Mouse (Mus musculus) spleen, embryonic (tissue): ENCODE results near the gene Olfr1410.

Experiments
- CTCF ChIA-PET: fragments of 350-600 bp; sonication (Branson Sonifier 250); formaldehyde crosslinking; loops from one replicate; lab custom pipeline; 2022; lab: Charles Lee

Gene Olfr1410

GRCm38 (mm10) chr1:92640393-92640792 is 34.8 kb downstream of the Olfr1410 start:
- CTCF ChIA-PET: no interaction called here

- CTCF ChIA-PET: no interaction called here
Observed at GRCm38 (mm10) chr1:92641514-92642272, 36.1 kb downstream of the Olfr1410 start, which contains the start of gene Cops9. TSS of gene Cops9 (minus strand) at chr1:92641985.

- CTCF ChIA-PET: no interaction called here
Observed at GRCm38 (mm10) chr1:92643691-92644090, 38.1 kb downstream of the Olfr1410 start.

- CTCF ChIA-PET: no interaction called here
Observed at GRCm38 (mm10) chr1:92644916-92645315, 39.3 kb downstream of the Olfr1410 start.

GRCm38 (mm10) chr1:92646111-92646510 is 40.5 kb downstream of the Olfr1410 start:
- CTCF ChIA-PET: no interaction called here

GRCm38 (mm10) chr1:92646601-92647000 is 41.0 kb downstream of the Olfr1410 start:
- CTCF ChIA-PET: interaction anchor here (1.3 kb wide), 1 partner anchor 9 kb away, joined by 3 read pairs; no protein-coding TSS in a partner anchor

- CTCF ChIA-PET: interaction anchor here (0.6 to 1.3 kb wide), 3 partner anchors 9 to 165 kb away, joined by 3 read pairs; no protein-coding TSS in a partner anchor
Observed at GRCm38 (mm10) chr1:92647026-92647425, 41.4 kb downstream of the Olfr1410 start.

- CTCF ChIA-PET: interaction anchor here (0.6 to 1.3 kb wide), 3 partner anchors 10 to 165 kb away, joined by 3 read pairs; no protein-coding TSS in a partner anchor
Observed at GRCm38 (mm10) chr1:92647752-92648151, 42.2 kb downstream of the Olfr1410 start.

GRCm38 (mm10) chr1:92648197-92648596 is 42.6 kb downstream of the Olfr1410 start:
- CTCF ChIA-PET: no interaction called here

GRCm38 (mm10) chr1:92648673-92649072 is 43.1 kb downstream of the Olfr1410 start, which contains the start of gene Otos:
TSS of gene Otos (minus strand) at chr1:92648841.
- CTCF ChIA-PET: no interaction called here

GRCm38 (mm10) chr1:92651467-92651866 is 45.9 kb downstream of the Olfr1410 start:
- CTCF ChIA-PET: no interaction called here

GRCm38 (mm10) chr1:92653179-92653578 is 47.6 kb downstream of the Olfr1410 start:
- CTCF ChIA-PET: no interaction called here

- CTCF ChIA-PET: no interaction called here
Observed at GRCm38 (mm10) chr1:92654676-92655075, 49.1 kb downstream of the Olfr1410 start.

GRCm38 (mm10) chr1:92657025-92657820 is 51.6 kb downstream of the Olfr1410 start:
- CTCF ChIA-PET: no interaction called here

GRCm38 (mm10) chr1:92659392-92659791 is 53.8 kb downstream of the Olfr1410 start:
- CTCF ChIA-PET: no interaction called here
